Mouse (Mus musculus): ENCODE results near the gene Kin. TPM values are rescaled to one million over a fixed set of nuclear protein-coding genes. Genes with fewer than 3 reads are reported as not detected.

Kin gene
- total RNA-seq (2023), result 14.8 and 20.3 TPM in 2 replicates

DNA sequence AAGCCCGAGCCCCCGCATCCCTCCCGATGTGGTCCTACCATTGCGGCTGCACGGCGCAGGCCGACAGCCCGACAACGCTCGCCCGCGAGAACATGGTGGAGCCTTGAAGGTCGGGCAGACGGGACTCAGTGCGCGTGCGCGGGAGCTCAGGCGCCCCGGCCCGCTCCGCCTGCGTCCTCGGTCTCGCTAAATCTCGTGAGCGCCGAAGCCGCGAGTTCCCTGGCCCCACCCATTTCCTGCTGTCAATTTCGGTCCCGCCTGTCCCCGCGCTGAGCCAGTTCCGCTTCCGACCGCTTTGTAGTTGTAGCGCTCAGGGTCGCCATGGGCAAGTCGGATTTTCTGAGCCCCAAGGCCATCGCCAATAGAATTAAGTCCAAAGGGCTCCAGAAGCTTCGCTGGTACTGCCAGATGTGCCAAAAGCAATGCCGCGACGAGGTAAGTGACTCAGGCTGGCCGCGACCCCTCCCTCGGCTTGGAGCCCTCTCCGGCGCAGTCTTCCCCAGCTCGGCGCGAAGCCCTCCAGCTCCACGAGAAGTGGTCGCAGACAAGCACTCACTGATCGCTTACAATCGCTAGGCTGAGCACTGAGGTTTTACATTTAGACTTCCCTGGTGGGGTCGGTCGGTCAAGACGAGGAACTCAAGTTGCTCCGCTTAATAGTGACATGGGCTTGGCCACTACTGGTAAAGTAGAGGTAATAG, at the start of gene Kin, which contains the start of gene Atp5c1:
Gene Kin, plus strand, starts transcription at position 284 of the 701 bp plus-strand sequence.
Gene Atp5c1, minus strand, starts transcription at position 201 of the 701 bp plus-strand sequence.

DNA sequence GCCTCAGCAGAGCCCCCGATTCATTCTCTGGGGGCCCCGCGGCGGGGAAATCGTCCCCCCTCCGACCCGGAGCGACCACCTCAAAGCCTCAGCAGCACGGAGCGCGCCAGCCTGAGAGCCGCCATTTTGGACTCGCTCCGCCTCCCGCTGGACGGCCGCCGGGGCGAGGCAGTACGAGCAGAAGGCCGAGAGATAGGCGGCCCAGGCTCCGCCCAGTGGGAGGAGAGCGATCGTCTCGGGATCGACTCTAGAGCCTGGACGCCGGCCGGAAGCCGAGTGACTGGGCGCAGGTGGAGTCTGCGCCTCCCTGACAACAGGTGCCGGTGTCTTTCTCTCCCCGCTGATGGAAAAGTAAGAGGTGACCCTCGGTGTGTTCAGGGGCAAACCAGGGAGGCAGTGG, 31.9 kb upstream of the Kin start, which contains the start of gene Taf3:
Gene Taf3, minus strand, starts transcription at position 136 of the 400 bp plus-strand sequence.

DNA sequence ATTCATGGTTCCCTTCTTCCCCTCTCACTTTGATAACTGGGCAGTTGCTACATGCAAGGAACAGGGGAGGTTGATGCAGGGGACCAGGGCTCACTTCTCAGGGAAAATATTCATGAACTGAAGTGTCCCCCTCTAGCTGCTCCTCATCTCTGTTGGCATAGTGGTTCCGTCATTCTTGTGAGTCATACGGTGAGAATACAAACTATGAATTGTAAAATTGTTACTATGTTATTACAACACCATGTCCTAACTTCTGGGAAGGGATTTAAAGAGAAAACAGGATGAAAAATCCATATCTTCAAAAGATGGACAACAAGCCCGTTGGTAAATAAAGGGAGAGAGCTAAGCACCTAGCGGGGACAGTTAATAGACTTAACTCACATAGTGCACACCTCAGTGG, 50.9 kb downstream of the Kin start, which contains the start of gene Itih2:
Gene Itih2, minus strand, starts transcription at position 101 of the 400 bp plus-strand sequence.

Other genes starting within 250 kb of the Kin start
- not detected in 2 replicates for gene 4930412O13Rik, start 199.3 kb upstream of the Kin start, total RNA-seq (2023)
- not detected in 2 replicates for gene 9230102O04Rik, start 191.1 kb upstream of the Kin start, total RNA-seq (2023)
- 0.32 and 1.0 TPM in 2 replicates for gene Gata3, start 190.6 kb upstream of the Kin start, total RNA-seq (2023)
- gene Taf3, start 32.0 kb upstream of the Kin start, total RNA-seq (2023), result 7.9 TPM in 2 replicates
- gene Atp5c1, start 83 bp upstream of the Kin start, total RNA-seq (2023), result 92.0 and 99.3 TPM in 2 replicates
- gene Itih2, start 50.8 kb downstream of the Kin start, total RNA-seq (2023), result not detected in 2 replicates
- gene Itih5, start 73.0 kb downstream of the Kin start, total RNA-seq (2023), result 7.0 and 9.0 TPM in 2 replicates